Mouse (Mus musculus) CH12.LX (cell line): ENCODE measurements around the gene Mb.

Experiments used
- CHD2 ChIP-seq: IDR thresholded peaks from 2 replicates; pipeline ENCODE4 v1.6.1; 2011; ENCODE audit warnings: low read length, improper control_type of control experiment
- CTCF ChIP-seq, 2 experiments: IDR thresholded peaks in 1 of 2; conservative IDR thresholded peaks in 1 of 2; 2 replicates each; pipeline ENCODE4 v1.5.1; 2011 to 2012; ENCODE audit warnings: low read depth in 2 of 2, low read length in 2 of 2, improper control_type of control experiment in 1 of 2, inconsistent platforms in 1 of 2, mild to moderate bottlenecking in 1 of 2, moderate library complexity in 1 of 2
- EP300 ChIP-seq: IDR thresholded peaks from 2 replicates; pipeline ENCODE4 v1.6.1; 2011; ENCODE audit warnings: low read length, improper control_type of control experiment
- ETS1 ChIP-seq: conservative IDR thresholded peaks from 2 replicates; pipeline ENCODE4 v1.6.1; 2012; ENCODE audit warnings: low read depth, mild to moderate bottlenecking, inconsistent platforms, low read length, improper control_type of control experiment, moderate library complexity
- JUND ChIP-seq: conservative IDR thresholded peaks from 2 replicates; pipeline ENCODE4 v1.6.1; 2011; ENCODE audit warnings: low read depth, low read length, improper control_type of control experiment
- NELFE ChIP-seq: IDR thresholded peaks from 2 replicates; pipeline ENCODE4 v1.6.1; 2011; ENCODE audit warnings: low read depth, low read length, improper control_type of control experiment
- POLR2A ChIP-seq: IDR thresholded peaks from 2 replicates; pipeline ENCODE4 v1.6.1; 2011; ENCODE audit warnings: low read depth, mild to moderate bottlenecking, improper control_type of control experiment, low read length
- POLR2AphosphoS2 ChIP-seq: IDR thresholded peaks from 2 replicates; pipeline ENCODE4 v1.6.1; 2011; ENCODE audit warnings: low read depth, low read length, improper control_type of control experiment
- RCOR1 ChIP-seq: conservative IDR thresholded peaks from 2 replicates; pipeline ENCODE4 v1.6.1; 2012; ENCODE audit warnings: low read depth, mild to moderate bottlenecking, inconsistent platforms, low read length, improper control_type of control experiment
- SIN3A ChIP-seq: IDR thresholded peaks from 2 replicates; pipeline ENCODE4 v1.6.1; 2012; ENCODE audit warnings: low read length, improper control_type of control experiment, inconsistent platforms
- SMC3 ChIP-seq: IDR thresholded peaks from 2 replicates; pipeline ENCODE4 v1.6.1; 2011; ENCODE audit warnings: low read depth, low read length, improper control_type of control experiment
- TBP ChIP-seq: conservative IDR thresholded peaks from 2 replicates; pipeline ENCODE4 v1.6.1; 2011; ENCODE audit warnings: low read depth, low read length, improper control_type of control experiment
- USF1 ChIP-seq: IDR thresholded peaks from 2 replicates; pipeline ENCODE4 v1.6.1; 2014; ENCODE audit warnings: low read depth, mild to moderate bottlenecking, inconsistent platforms, low read length, improper control_type of control experiment

DNA sequence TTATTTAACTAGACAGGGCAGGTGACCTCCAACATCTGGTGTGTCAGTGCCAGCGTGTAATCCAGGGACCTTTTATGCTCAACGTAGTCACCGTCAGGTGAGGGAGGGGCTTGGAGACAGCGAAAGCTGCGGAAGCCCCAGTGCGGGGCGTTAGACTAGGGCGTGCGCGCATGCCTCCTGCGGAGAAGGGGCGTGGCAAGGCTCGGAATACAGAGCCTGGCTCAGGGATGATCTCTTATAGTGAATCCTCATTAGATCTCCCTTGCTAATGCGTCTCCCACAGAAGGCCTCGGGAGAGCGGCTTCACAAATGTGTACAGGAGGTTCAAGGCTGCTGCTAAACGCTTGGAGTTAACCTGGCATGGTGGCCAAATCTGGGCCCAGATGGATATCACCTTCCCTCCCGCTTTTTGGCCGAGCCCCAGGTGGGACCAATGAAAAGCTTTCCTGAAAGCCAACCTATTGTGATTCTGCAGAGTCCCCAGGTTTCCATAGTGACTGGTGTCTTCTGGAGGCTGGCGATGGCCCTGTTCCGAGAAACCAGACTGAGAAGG, 62.9 kb downstream of the Mb start:
- TF ChIP-seq POLR2A (no peak), TBP (no peak), USF1 (no peak), POLR2AphosphoS2 (no peak), NELFE (no peak), CTCF (conservative IDR thresholded peaks at IDR 0.05 in 1 of 2, IDR thresholded peaks at IDR 0.05 in 1 of 2; ENCODE audit: low read depth in 2 of 2, low read length in 2 of 2) (no peak), CHD2 (no peak), JUND (no peak), ETS1 (no peak), SMC3 (no peak), EP300 (no peak), SIN3A (no peak), RCOR1 (no peak)
